Mouse (Mus musculus) cortical plate, adult 2 months (tissue): ENCODE measurements around the gene Gm11627.

ENCODE experiments used
- CTCF ChIP-seq: fragments of 200-500 bp; IDR thresholded peaks from 2 replicates; pipeline ENCODE4 v1.5.1; 2011; ENCODE audit warnings: mild to moderate bottlenecking, control low read depth, low read length; ENCODE audit not compliant: insufficient read depth; ENCODE audit errors: extremely low read depth
- POLR2A ChIP-seq: fragments of 200-500 bp; IDR thresholded peaks from 2 replicates; pipeline ENCODE4 v1.6.1; 2011; ENCODE audit warnings: mild to moderate bottlenecking, low read length, control low read depth; ENCODE audit not compliant: insufficient read depth; ENCODE audit errors: extremely low read depth

DNA sequence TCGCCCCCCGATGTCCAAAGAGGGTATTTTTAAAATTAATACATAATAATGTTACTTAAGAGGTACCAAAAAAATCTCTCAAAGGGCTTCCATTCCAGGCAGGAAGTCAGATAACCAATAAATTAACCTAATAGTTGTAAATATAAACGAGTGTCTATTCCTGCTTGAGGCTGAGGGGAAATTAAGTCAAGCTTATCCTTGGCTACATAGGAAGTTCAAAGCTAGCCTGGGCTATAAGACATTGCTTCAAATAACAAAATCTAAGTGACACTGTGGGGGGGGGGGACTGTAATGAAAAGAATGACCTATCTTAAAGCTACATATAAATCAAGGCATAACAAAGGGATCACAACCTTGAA is 22.6 kb downstream of the Gm11627 start:
- TF ChIP-seq POLR2A: no peak
- TF ChIP-seq CTCF: no peak
